In the genomic region with DNA sequence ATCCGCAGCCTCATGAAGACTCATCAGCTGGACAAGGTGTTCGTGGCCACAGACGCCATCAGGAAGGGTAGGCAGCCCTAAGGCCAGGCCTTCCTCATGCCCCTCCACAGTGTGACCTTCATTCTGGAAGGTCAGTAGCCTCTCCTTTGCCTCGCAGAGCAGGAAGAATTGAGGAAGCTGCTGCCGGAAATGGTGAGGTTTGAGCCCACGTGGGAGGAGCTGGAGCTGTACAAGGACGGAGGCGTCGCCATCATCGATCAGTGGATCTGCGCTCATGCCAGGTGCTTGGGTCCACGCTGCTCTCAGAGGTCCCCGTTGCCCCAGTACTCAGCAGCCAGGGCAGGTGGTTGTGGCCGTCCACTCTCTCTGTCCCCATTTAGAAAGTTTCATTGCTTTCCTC, we compare ENCODE assay signal across 24 mouse cellular contexts. TPM values are rescaled to one million over a fixed set of nuclear protein-coding genes. Genes with fewer than 3 reads are reported as not detected.
A peak's percentile ranks its signal among the peaks of the same experiment; 100 is the strongest.
DNase-seq lines count a peak whose midpoint lies in the region; ATAC-seq lines count a peak whose summit lies in the region.
"Had no signal": no experiment of that assay in that cellular context is flagged by ENCODE, and none has a peak within 500 bp of the region (broad histone marks: within the 10 kb centered on the region; RNA-seq: fewer than 3 reads in every experiment).

No protein-coding gene starts in this region.

- H3K36me3 ChIP-seq in megakaryocyte, embryonic 14.5 days (replicated peaks; ENCODE audit: low read length): peaks cover 86% of the 10 kb centered on the region
- peaks cover 89% of the 10 kb centered on the region for H3K36me3 ChIP-seq in limb, embryonic 10.5 days

- DNase-seq in layer of hippocampus, adult 11-12 months (ENCODE audit: low spot score): peak; percentile 3
- DNase-seq in layer of hippocampus, adult 8-10 months (ENCODE audit: low spot score in 2 of 2): no peak
- peak; percentile 64 for DNase-seq in R1 (ENCODE audit: low read depth, low spot score)
- DNase-seq in limb, embryonic 10.5 days (ENCODE audit: low spot score): no peak
- no peak for DNase-seq in kidney, adult 18-20 months
- no peak for DNase-seq in urinary bladder, postnatal 36 days (ENCODE audit: low spot score in 2 of 2)
- DNase-seq: cerebellum, adult 11 months; cerebellum, adult 9-11 months; gastrocnemius, postnatal 10 days; heart, postnatal 4 days; layer of hippocampus, postnatal 36 days; retina, postnatal 1 day; right cerebral cortex, postnatal 25 days had no signal

- peaks cover 12% of the 10 kb centered on the region for H3K27me3 ChIP-seq in megakaryocyte, embryonic 14.5 days (replicated peaks)
- H3K27me3 ChIP-seq in limb, embryonic 10.5 days (ENCODE audit: low read depth, poor library complexity, severe bottlenecking): no peaks in the 10 kb centered on the region
- H3K27me3 ChIP-seq: embryonic facial prominence, embryonic 15.5 days; forebrain, embryonic 13.5 days; hindbrain, embryonic 13.5 days; neural tube, embryonic 13.5 days; Patski; stomach, embryonic 15.5 days had no signal

- H3K27ac ChIP-seq in limb, embryonic 10.5 days: no peak overlapping the region
- H3K27ac ChIP-seq: embryonic facial prominence, embryonic 15.5 days; forebrain, embryonic 13.5 days; hindbrain, embryonic 13.5 days; layer of hippocampus, adult 2 months; midbrain, embryonic 10.5 days; neural tube, embryonic 13.5 days; stomach, embryonic 15.5 days had no signal

- peak overlapping the region; percentile 47 for H3K4me3 ChIP-seq in megakaryocyte, embryonic 14.5 days (replicated peaks)
- H3K4me3 ChIP-seq in limb, embryonic 10.5 days: no peak overlapping the region
- H3K4me3 ChIP-seq: embryonic facial prominence, embryonic 15.5 days; forebrain, embryonic 13.5 days; hindbrain, embryonic 13.5 days; layer of hippocampus, adult 2 months; midbrain, embryonic 10.5 days; neural tube, embryonic 13.5 days; stomach, embryonic 15.5 days had no signal

- 0 out of 2 replicates have a peak, but pooled peaks have one; percentile 20 for ATAC-seq in common myeloid progenitor, adult 5-6 weeks (replicated peaks; ENCODE audit: low read depth, poor library complexity, severe bottlenecking)
- ATAC-seq: forebrain, embryonic 13.5 days; intestine, postnatal 0 days; Patski had no signal

- H3K4me1 ChIP-seq in megakaryocyte, embryonic 14.5 days: peaks cover 56% of the 10 kb centered on the region
- H3K4me1 ChIP-seq in limb, embryonic 10.5 days: no peaks in the 10 kb centered on the region
- H3K4me1 ChIP-seq: embryonic facial prominence, embryonic 15.5 days; forebrain, embryonic 13.5 days; neural tube, embryonic 13.5 days; stomach, embryonic 15.5 days had no signal

- WGBS in limb, embryonic 10.5 days: 93% methylated on average over 14 of the region's 14 CpGs

- no peaks in the 10 kb centered on the region for H3K9me3 ChIP-seq in megakaryocyte, embryonic 14.5 days
- no peaks in the 10 kb centered on the region for H3K9me3 ChIP-seq in limb, embryonic 10.5 days (replicated peaks)
- H3K9me3 ChIP-seq: embryonic facial prominence, embryonic 15.5 days; forebrain, embryonic 13.5 days; hindbrain, embryonic 13.5 days; midbrain, embryonic 10.5 days; neural tube, embryonic 13.5 days; stomach, embryonic 15.5 days had no signal

RNA-seq across cellular contexts. Expression of a gene that starts 8.0 kb away (rescaled TPM):
- total RNA-seq in layer of hippocampus, adult 8-10 months (2022): 10 to 100 TPM; 30.8 to 38.4 (median 32.9) TPM
- 9.6 and 13.9 TPM in 2 replicates for total RNA-seq in common myeloid progenitor, adult 5-6 weeks (2017)
- 78.3 and 80.8 TPM in 2 replicates for polyA plus RNA-seq in megakaryocyte, embryonic 14.5 days (2012; ENCODE audit: insufficient read depth, low replicate concordance)
- 72.9 and 83.3 TPM in 2 replicates for polyA plus RNA-seq in limb, embryonic 10.5 days (2016; fragmentation: Nextera tagmentation; extraction: Ambion mirVana)

Comparison
In these comparisons a context has a peak if more than half of its experiments do, and no peak if none do; other contexts are left out.
1. DNase-seq: peak in layer of hippocampus, adult 11-12 months (single experiment) and R1 (single experiment); none in layer of hippocampus, adult 8-10 months (0 of 2), limb, embryonic 10.5 days (single experiment), kidney, adult 18-20 months (single experiment) and urinary bladder, postnatal 36 days (0 of 2).